Mouse (Mus musculus) thymus, postnatal 10 days (tissue): ENCODE measurements around the gene Man1a2.

Source experiments
- DNase-seq, 2 experiments: peaks; one replicate each; pipeline ENCODE4 v3.0.0; 2021; ENCODE audit warnings: low spot score in 2 of 2

Gene Man1a2

DNA sequence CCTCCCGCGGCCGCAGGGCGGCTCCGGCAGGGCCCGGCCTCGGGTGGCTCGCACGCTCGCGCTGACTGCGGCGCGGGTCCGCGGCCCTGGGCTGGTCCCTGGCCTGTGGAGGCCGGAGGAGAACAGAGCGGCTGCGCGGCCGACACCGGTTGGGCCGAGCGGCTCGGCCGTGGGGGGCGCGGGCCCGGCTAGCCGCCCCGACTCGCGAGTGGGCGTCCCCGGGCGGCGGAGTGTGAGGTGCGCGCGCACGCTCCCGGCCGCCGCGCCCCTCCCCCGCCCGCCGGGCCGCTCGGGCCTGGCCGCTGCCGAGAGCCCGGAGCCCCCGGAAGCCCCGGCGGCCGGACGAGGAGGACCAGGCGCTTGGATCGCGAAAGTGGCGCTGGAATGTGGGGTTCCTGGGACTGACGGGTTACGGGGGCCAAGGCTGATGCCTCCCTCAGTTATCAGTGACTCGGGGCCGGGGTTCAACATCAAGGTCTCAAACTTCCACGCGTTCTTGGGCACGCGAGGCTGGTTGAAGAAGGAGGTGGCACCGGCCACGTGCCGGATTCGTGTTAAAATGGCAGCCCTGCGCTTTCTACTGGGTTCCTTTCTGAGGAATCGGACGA, 564 bp upstream of the Man1a2 start:
- peak; percentile 62 to 67 for DNase-seq

DNA sequence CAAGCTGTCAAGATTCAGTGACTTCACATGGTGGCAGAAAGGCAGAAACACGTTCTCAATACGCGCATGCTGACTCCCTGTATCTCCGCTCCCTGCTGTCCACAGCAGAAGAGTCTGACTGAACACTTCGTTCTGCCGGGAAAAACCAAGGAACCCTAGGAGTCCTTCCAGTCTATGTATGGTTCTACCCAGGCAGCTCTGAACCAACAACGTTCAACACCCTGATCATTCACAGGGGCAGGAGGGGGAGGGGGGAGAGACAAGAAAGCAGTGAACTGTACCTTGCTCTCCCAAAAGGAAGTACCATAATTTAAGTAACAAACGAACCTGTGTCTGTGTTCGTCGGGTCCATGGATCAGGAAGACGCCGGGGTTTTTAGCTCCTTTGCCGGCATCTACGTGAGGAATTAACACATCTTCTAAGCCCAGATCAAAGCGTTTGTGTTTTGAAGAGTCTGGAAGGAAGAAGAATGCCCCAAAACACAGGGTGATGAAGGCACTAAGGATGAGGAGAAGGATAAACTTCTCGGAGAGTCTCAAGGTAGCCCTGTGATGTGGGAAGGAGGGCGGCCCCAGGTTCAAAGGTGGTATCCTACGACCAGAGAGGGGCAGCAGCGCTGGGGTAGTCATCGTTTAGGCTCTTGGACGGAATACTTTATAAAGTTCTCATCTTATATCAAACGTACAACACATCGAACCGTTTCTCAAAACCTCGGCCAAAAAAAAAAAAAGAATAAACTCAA, 898 bp downstream of the Man1a2 start:
- DNase-seq: no peak

DNA sequence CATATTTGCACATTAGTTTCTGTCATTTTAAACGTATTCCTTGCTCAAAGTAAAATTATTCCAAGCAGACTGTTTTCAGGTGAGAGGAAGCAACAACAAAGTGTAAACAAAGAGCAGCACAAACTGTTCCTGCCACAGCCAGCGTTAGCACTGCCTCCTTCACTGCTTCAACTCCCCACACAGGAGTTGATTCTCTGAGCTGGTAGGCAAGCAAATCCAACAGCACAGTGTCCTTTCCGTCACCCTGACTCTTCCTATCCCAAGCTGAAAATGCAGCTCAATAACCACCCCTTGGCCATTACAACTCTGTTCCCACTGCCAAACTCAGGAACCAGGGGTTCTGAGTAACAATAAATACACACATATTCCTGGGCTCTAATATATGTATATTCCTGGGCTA, 2.5 kb downstream of the Man1a2 start:
- DNase-seq: no peak

DNA sequence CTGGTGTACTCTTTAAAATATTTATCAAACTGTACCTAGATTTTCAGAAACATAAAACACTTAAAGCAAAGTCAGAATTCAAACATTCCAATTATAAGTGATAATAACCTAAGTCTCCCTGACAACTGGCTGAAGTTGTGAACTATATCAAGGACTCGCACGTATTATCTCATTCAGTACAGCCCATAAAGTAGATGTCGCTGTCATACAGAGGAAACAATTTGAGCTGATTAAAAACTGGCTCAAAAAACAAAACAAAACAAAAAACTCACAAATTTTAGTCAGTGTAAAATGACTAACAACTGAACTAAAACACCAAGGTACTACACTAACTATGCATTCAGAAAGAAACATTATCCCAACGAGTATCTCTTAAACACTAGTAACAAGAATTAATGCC, 3.0 kb downstream of the Man1a2 start:
- no peak for DNase-seq

DNA sequence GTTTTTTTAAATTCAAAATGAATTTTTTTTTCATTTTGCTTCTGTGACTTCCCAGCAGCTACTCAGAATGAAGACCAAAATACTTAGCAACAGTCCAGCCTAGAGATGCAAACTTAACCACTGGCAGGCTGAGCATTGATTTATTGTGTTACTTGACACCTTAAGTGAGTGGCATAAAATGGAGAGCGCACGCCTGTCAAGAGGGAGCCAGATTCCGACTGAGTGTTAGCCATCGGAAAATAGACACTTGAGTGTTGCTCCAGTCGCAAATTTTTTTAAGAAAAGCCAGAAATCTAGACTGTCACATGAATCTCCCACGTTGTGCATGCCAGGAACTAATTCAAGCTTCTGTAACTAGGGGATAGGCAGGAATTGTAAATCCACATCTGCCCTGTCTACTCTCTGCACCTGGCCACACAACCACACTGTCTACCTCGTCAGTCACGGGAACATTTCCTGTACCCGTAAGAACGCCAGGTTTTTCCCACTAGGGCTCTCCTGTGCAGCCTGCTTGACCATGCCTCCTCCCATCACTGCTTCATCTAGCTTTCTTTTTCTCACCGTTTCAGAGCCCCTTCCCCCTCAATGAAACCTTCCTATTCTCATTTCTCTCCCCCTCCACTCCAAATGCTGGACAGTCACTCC, 3.7 kb downstream of the Man1a2 start:
- DNase-seq: no peak

DNA sequence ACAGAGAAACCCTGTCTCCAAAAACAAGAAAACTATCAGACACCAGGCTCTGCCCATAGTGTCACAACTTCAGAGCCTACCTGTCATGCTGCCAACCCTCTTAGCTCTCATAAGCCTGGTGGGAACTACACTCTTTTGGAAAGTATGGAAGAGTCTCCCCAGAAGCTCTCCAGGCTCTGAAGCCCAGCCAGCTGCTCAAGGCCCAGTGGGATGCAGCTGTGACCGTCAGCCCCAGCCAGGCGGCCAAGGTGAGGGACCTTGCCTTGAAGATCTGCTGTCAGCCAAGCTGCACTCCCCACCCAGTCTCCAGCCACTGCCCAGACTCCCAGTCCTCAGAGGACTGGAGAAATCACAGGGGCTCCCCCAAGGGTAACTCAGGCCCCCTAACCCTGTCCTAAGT, 5.1 kb downstream of the Man1a2 start:
- no peak for DNase-seq

DNA sequence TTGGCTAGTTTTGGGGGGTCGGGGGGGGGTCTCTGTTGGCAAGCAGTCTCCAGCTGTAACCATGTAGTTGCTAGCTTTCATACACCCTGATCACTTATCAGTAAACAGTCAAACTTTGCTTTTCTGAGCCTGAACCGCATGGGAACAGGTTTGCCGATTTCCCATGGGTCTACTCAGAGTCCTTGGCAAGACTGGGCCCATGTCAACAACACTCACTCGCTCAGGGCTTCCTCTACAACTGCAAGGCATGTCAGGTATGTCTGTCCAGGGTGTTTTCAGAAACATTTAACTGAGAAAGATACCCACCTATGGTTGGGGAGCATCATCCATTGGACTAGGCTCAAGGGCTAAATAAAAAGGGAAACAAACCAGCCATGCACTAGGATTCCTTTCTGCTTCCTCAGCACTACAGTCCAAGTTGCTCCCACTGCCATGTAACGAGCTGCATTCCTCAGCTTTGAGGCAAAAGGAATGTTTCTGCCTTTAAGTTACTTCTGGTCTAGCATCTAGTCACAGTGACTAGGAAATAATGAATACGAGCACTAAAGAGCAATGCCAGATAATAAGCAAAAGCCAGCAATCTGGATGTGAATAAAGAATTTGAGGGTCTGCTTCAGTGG, 6.2 kb downstream of the Man1a2 start:
- DNase-seq: no peak

DNA sequence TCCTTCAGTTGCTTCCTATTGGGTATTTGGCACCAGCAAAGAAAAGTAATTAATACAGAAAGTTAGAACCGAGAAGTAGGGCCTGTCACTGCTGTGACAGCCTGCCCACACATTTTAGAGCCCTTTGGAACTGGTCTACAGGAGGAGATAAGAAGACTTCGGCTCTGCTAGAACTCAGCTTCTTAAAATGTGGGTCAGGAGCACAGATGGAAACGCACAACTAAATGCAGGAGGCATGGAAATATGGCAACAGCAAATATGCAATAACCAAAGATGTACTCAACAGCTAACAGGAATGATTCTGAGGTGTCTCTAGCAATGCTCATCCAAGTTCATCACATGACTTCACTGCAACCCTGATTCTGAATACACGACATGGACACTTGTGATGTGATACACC, 10.2 kb downstream of the Man1a2 start:
- DNase-seq: no peak

DNA sequence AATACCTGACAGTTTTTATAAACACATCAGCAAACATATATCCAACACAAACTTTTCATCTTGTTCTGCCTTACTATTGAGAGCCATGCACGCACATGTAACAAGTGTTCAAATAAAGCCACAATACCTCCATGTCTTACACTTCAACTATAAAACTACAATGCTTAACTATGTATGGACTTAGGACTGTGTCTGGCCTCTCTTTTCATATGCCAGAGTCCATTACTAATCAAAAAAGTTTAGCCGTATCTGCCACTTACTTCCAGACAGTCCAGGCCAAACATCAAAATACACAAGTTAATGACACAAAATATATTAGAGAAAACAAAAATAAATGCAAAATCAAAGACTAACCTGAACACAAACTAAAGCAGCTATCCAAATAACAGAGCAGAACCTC, 14.9 kb downstream of the Man1a2 start:
- no peak for DNase-seq

DNA sequence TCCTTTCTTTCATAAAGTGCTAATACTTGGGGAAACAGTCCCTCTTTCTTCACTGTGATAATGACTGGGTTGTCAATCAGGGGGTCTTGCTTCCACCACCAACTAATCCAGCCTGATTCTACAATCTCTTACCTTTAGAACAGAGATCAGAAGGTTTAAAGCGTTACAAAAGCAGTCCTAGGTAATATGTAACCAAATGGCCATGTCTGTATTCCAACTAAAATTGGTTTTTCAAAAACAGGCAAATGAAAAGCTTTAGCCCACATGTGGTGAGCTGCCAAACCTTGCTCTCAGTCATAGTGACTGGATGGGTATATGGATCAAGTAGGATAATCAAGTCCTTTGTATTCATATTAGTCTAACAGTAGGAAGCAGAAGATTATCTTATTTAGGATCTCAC, 32.0 kb downstream of the Man1a2 start:
- no peak for DNase-seq

DNA sequence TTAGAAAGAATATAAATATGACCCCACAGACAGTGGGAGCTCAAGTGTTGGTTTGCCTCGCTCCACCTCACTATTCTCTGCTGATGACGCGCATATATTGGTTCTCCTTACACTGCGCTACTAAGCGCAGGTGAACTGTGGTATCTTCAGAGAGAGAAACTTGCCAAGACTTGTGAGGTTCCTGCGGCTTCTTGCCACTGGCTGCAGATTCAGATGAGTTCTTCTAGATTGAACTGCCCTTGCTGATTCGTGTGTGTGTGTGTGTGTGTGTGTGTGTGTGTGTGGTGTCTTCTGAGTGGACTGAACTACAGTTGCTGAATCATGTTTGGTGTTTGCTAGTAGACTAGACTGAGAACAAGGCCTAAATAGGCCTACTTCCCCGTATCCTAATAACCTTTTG, 43.7 kb downstream of the Man1a2 start:
- no peak for DNase-seq

DNA sequence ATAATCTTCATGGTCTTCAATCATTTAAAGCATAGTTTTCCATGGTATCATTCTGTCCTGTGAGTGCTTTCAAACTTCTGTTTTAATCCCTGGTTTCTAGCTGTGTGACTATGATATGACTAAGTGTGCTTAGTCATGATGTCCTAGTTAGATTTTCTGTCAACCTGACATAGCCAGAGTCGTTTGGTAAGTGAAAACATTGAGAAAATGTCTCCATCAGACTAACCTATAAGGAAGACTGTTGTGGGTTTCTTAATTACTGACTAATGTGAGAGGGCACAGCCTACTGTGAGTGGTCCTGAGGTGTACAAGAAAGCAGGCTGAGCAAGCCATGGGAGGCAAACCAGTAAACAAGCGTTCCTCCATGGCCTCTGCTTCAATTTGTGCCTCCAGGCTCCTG, 49.0 kb downstream of the Man1a2 start:
- DNase-seq: no peak

DNA sequence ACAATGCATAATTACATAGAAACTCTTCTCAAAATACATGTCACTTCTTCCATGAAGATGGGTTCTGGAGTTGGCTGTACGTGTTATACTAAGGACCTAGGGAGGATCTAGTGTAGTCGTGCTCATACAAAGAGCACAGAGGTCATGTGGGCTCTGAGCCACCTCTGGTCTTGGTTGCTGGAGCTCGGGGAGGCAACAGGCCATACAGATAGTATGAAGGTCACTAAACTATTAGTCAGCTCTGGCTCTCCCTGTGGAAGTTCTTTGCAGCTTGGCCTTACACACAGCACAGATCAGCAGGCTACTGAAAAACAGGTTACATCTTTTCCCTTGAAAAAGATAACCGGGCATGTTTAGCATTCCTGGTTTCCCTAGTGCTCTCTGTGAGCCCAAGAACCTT, 50.5 kb downstream of the Man1a2 start:
- no peak for DNase-seq

DNA sequence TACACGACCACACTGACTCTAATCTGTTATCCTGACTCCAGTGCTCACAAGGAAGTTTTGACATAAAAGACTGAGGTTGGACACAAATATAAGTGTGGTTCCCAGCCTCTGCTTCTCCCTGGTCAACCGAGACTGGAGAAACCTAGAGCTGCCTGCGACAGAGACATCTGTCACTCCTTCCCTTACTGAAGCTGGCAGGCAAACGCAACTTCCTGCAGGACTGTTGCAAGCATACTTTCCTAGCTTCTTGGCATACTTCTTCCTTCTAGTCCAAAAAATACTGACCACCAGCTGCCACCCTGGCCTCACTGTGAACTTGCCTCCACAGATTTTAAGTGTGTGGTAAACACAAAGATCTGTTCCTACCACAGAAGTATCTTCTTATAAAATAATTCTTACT, 66.8 kb downstream of the Man1a2 start:
- DNase-seq: no peak

DNA sequence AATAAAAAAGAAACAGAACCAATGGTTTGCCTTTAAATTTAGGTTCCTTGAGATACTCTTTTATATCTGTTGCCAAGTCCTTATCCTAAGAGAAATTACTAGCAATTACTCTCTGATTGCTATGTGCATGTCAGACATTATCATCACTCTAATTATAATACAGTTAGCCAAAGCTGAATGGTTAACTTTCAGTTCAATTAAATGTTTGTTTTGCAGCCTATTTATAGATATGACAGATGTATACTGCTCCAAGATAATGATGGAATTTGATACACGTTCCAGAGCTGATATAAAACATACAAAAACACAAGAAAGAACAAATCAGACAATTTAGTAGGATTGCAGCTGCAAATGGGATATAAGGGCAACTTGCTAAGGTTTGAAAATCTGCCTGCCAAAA, 74.4 kb downstream of the Man1a2 start:
- no peak for DNase-seq

DNA sequence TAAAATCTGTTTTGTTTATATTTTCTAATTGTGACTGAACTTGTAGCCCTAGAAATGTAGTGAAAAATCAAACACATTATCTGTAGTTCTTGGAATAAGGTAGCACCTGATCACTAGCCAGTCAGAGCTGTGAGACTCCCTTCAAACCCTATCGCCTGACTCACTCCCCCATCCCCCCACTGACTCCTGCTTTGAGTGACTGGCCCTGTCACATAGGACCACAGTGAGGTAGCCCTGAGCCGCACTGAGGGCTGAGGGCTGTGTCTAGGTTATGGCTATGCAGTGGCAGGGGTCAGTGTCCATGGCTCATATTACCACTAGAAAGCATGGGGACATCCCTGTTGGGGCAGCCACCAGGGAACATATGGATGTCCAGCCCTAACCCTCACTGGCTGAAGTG, 80.8 kb downstream of the Man1a2 start:
- DNase-seq: no peak

DNA sequence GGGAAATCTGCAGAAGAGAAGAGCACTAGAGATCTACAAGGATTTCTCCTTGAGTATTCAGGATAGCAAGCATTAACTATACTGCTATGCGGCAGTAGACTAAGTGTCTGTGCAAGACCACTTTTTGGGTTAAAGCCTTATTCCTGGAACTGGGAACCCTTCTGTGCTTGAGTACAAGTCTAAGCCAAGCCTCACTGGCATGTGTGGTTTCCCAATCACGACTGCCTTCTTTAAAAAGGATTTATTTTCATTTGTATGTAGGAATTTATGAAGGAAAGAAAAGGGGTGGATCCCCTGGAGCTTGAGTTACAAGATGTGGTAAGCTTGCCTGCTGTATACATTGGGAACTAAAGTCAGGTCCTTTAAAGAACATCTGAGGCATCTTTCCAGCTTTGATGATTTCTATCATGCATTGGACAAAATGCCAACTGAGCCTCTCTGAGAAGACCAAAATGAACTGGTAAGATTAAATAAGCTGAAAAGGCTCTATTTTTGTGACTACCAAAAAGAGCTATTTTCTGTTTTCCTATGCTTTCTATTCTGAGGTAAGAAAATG, 86.0 kb downstream of the Man1a2 start:
- no peak for DNase-seq

DNA sequence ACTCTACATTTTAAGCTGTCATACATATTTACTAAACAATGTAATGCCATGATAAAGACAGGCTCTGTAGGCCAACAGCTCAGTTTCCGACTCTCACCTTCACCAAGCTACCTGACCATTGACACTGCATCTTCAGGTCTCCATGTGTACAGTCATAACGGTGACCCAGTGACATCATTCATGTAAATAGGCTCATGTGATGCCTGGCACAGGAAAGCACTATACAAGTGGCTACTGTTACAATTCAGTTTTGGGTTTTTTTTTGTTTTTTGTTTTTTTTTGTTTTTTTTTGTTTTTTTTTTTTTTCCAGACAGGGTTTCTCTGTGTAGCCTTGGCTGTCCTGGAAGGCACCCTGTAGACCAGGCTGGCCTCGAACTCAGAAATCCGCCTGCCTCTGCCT, 94.2 kb downstream of the Man1a2 start:
- no peak for DNase-seq

DNA sequence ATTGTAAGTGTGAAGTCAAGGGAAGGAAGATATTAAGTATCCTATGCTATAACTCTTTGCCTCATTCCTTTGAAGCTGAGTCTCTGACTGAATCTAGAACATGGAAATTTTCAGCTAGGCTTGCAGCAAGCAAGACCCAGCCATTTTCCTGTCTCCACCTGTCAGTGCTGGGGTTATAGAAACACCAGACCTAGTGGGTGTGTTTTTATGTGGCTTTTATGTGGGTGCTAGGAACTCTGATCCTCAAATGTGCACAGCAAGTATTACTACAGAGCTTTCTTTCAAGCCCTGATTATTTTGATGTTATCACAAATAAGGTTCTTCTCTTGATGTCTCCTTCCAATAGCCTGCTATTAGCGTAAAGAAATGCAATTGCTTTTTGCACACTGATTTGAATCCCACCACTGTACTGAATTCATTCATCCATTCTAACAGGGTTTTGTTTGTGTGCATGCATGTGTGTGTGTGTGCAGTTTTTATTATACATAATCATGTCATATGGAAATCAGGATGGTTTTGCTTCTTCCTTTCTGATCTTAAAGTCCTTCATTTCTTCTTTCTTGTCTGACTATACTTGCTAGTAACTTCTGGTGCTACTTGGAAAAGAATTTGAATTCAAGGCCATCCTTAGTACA, 102.5 kb downstream of the Man1a2 start:
- DNase-seq: no peak

DNA sequence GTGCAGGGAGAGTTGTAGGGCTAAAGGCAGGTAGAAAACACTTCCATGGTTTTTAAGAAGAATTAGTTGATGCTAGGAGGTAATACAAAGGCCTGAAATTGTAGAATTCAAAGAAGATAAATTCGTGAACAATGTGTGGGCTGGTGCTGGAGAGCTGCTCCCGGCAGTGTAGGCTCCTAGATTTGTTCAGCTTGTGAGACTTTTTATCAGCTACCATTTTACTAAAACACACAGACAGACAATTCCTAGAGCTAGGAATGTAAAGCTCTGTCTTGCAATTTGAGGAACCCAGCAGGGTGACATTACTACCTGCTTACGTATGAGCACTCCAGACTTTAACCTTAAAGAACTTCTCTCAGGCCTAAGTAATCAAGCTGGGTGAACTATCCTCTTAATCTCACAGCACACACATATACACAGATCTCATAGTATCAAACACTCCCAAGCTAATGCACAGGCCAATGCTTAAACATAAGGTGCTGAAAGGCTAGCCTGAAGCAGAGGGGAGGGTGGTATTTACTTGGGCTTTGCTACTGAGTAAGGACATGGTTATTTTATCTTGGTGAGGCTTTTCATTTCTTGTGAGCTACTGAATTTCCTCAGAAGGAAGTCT, 112.6 kb downstream of the Man1a2 start:
- DNase-seq: no peak
